ENCODE assay signal across 8 mouse cellular contexts in the genomic region with DNA sequence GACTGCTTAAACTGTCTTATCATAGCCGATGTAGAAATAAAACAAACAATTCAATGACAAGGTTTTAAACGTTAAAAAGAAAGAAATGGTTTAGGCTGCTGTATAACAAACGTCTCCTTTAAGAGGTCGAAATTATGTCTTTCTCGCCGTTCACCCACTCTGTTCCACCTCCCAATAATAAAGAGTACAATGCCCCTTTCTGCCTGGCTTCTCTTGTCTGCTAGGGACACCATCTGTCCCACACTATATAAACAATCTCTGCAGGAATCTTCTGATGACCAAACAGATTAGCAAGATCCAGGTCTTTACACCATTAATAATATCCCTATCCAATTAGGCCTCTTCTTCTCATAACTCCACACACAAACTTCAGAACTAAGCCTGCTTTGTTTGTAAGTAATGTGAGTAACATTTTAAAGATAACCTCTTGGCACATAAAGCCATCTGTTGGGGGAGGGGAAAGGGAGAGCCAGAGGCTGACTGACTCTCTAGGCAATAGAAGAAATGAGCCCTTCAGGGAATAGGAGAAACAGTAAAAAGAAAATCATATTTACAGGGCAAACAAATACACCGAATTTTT. TPM values are rescaled to one million over a fixed set of nuclear protein-coding genes. Genes with fewer than 3 reads are reported as not detected.
DNase-seq lines count a peak whose midpoint lies in the region; ATAC-seq lines count a peak whose summit lies in the region.

No protein-coding gene starts in this region.

- H3K4me3 ChIP-seq in embryonic facial prominence, embryonic 13.5 days, result peak overlapping the region; percentile 84
- H3K4me3 ChIP-seq in midbrain, embryonic 10.5 days, result peak overlapping the region; percentile 84; the same call in 1 of the 2 replicates

- no peaks in the 10 kb centered on the region for H3K36me3 ChIP-seq in embryonic facial prominence, embryonic 13.5 days
- H3K36me3 ChIP-seq in midbrain, embryonic 10.5 days, result no peaks in the 10 kb centered on the region

- DNase-seq in cerebellum, adult 11 months, result no peak
- DNase-seq in adipocyte (ENCODE audit: low spot score), result peak; percentile 10
- DNase-seq in midbrain, embryonic 10.5 days (ENCODE audit: low spot score), result no peak
- no peak for DNase-seq in kidney, postnatal 10 days
- DNase-seq in thymus, postnatal 36 days, result no peak
- DNase-seq in c-Kit-positive CD71-positive TER-119-positive erythroid progenitor cells, embryonic 14.5 days (ENCODE audit: low spot score), result no peak

- no peaks in the 10 kb centered on the region for H3K27me3 ChIP-seq in embryonic facial prominence, embryonic 13.5 days
- H3K27me3 ChIP-seq in midbrain, embryonic 10.5 days (ENCODE audit: low read depth, poor library complexity, severe bottlenecking), result peaks cover 43% of the 10 kb centered on the region

- ATAC-seq in cerebellum, adult (ENCODE audit: insufficient number of reproducible peaks, low FRiP score, low TSS enrichment), result peak; percentile 55
- ATAC-seq in embryonic facial prominence, embryonic 13.5 days (ENCODE audit: insufficient number of reproducible peaks, insufficient read depth, low FRiP score, low TSS enrichment, low read depth), result no peak

- no peaks in the 10 kb centered on the region for H3K9me3 ChIP-seq in embryonic facial prominence, embryonic 13.5 days
- no peaks in the 10 kb centered on the region for H3K9me3 ChIP-seq in midbrain, embryonic 10.5 days (replicated peaks)

- H3K9ac ChIP-seq in embryonic facial prominence, embryonic 13.5 days, result no peak overlapping the region

- no peak overlapping the region for H3K27ac ChIP-seq in embryonic facial prominence, embryonic 13.5 days
- no peak overlapping the region for H3K27ac ChIP-seq in midbrain, embryonic 10.5 days (replicated peaks)

- 0 out of 2 replicates have a peak, but pooled peaks cover 4% of the 10 kb centered on the region for H3K4me1 ChIP-seq in embryonic facial prominence, embryonic 13.5 days
- peaks cover 21% of the 10 kb centered on the region for H3K4me1 ChIP-seq in midbrain, embryonic 10.5 days

- 30% methylated on average over 7 of the region's 7 CpGs for WGBS in embryonic facial prominence, embryonic 13.5 days
- WGBS in midbrain, embryonic 10.5 days, result 32% methylated on average over 7 of the region's 7 CpGs

- peak overlapping the region; percentile 74 for H3K4me2 ChIP-seq in embryonic facial prominence, embryonic 13.5 days

RNA-seq across cellular contexts. Expression of a gene that starts 1.7 kb away (rescaled TPM):
- 7.6 and 8.3 TPM in 2 replicates for polyA plus RNA-seq in embryonic facial prominence, embryonic 13.5 days (2015; fragmentation: Nextera tagmentation; extraction: Ambion mirVana)
- 2.6 and 3.1 TPM in 2 replicates for polyA plus RNA-seq in midbrain, embryonic 10.5 days (2016; fragmentation: Nextera tagmentation; extraction: Ambion mirVana)

RNA-seq across cellular contexts. Expression of a gene that starts 57.2 kb away (rescaled TPM):
- polyA plus RNA-seq in embryonic facial prominence, embryonic 13.5 days (2015; fragmentation: Nextera tagmentation; extraction: Ambion mirVana), result 0.18 and 0.28 TPM in 2 replicates
- polyA plus RNA-seq in midbrain, embryonic 10.5 days (2016; fragmentation: Nextera tagmentation; extraction: Ambion mirVana), result 0.77 and 0.91 TPM in 2 replicates
